In genomic region chr15:102341580-102341979, GRCm38 (mm10) we compare ENCODE assay signal across 8 mouse cellular contexts. TPM values are rescaled to one million over a fixed set of nuclear protein-coding genes. Genes with fewer than 3 reads are reported as not detected.
DNase-seq lines count a peak whose midpoint lies in the region; ATAC-seq and TF ChIP-seq lines count a peak whose summit lies in the region.

No protein-coding gene starts in this region.

- no peak overlapping the region for H3ac ChIP-seq in C2C12 (ENCODE audit: control insufficient read depth, insufficient read length, low read depth)

- H3K27ac ChIP-seq in kidney, embryonic 16.5 days (ENCODE audit: low read length) = no peak overlapping the region
- H3K27ac ChIP-seq in liver, postnatal 0 days (ENCODE audit: low read depth) = no peak overlapping the region

- TF ChIP-seq CTCF in C2C12 (IDR thresholded peaks at IDR 0.05; ENCODE audit: control insufficient read depth, insufficient read depth, insufficient read length) = peak; percentile 51
- TF ChIP-seq CTCF in liver, postnatal 0 days (IDR thresholded peaks at IDR 0.05; ENCODE audit: low read depth) = peak; percentile 78

- peak; percentile 73 for DNase-seq in kidney, adult 9 months
- DNase-seq in ES-CJ7 (ENCODE audit: low read depth, low spot score) = peak; percentile 67
- peak; percentile 40 for DNase-seq in embryo, embryonic 9.5 days (ENCODE audit: extremely low spot score)
- peak; percentile 63 for DNase-seq in liver, postnatal 0 days
- peak; percentile 64 for DNase-seq in thymus, postnatal 25 days
- no peak for DNase-seq in urinary bladder, postnatal 10 days (ENCODE audit: low spot score)

- 10% methylated on average over 1 of the region's 1 CpGs for WGBS in kidney, embryonic 16.5 days
- WGBS in liver, postnatal 0 days (ENCODE audit: insufficient replicate concordance) = 6% methylated on average over 1 of the region's 1 CpGs

- H3K79me2 ChIP-seq in C2C12 (ENCODE audit: control insufficient read depth, insufficient read depth) = peaks cover 14% of the 10 kb centered on the region

- no peak overlapping the region for H3K9ac ChIP-seq in kidney, embryonic 16.5 days (replicated peaks; ENCODE audit: low read length)
- no peak overlapping the region for H3K9ac ChIP-seq in liver, postnatal 0 days (replicated peaks)

- H3K79me3 ChIP-seq in C2C12 (ENCODE audit: low read depth) = peaks cover 4% of the 10 kb centered on the region

- H3K36me3 ChIP-seq in kidney, embryonic 16.5 days (ENCODE audit: insufficient read depth, low read length) = peaks cover 51% of the 10 kb centered on the region
- H3K36me3 ChIP-seq in C2C12 (ENCODE audit: control insufficient read depth, insufficient read depth) = peaks cover 98% of the 10 kb centered on the region
- H3K36me3 ChIP-seq in liver, postnatal 0 days (replicated peaks; ENCODE audit: insufficient read depth, low read length) = peaks cover 45% of the 10 kb centered on the region

- H3K4me1 ChIP-seq in kidney, embryonic 16.5 days (ENCODE audit: insufficient read depth, low read length) = no peaks in the 10 kb centered on the region
- H3K4me1 ChIP-seq in liver, postnatal 0 days (ENCODE audit: insufficient read depth) = no peaks in the 10 kb centered on the region

- H3K9me3 ChIP-seq in kidney, embryonic 16.5 days (ENCODE audit: low read length) = no peaks in the 10 kb centered on the region
- H3K9me3 ChIP-seq in liver, postnatal 0 days (ENCODE audit: low read length) = no peaks in the 10 kb centered on the region

- H3K4me3 ChIP-seq in kidney, embryonic 16.5 days (ENCODE audit: low read length) = no peak overlapping the region
- H3K4me3 ChIP-seq in C2C12 (ENCODE audit: insufficient read depth, poor library complexity, severe bottlenecking) = no peak overlapping the region
- H3K4me3 ChIP-seq in liver, postnatal 0 days (ENCODE audit: low read depth, low read length) = no peak overlapping the region

- ATAC-seq in kidney, embryonic 16.5 days (ENCODE audit: low FRiP score, low TSS enrichment) = no peak
- ATAC-seq in liver, postnatal 0 days = no peak

- no peak for TF ChIP-seq EP300 in liver, postnatal 0 days (IDR thresholded peaks at IDR 0.05; ENCODE audit: low read depth)

- H3K4me2 ChIP-seq in kidney, embryonic 16.5 days (replicated peaks; ENCODE audit: low read depth, low read length) = no peak overlapping the region
- H3K4me2 ChIP-seq in liver, postnatal 0 days (ENCODE audit: low read depth, low read length) = no peak overlapping the region

- no peaks in the 10 kb centered on the region for H3K27me3 ChIP-seq in kidney, embryonic 16.5 days (ENCODE audit: insufficient read depth, low read length)
- H3K27me3 ChIP-seq in C2C12 (ENCODE audit: control insufficient read depth, insufficient read depth, insufficient read length) = no peaks in the 10 kb centered on the region
- no peaks in the 10 kb centered on the region for H3K27me3 ChIP-seq in liver, postnatal 0 days (ENCODE audit: insufficient read depth, low read length)

TF ChIP-seq in C2C12, 6 proteins besides CTCF, POLR2A, EP300 and RAD21:
- TF ChIP-seq MAX (IDR thresholded peaks at IDR 0.05) (peak; percentile 66), USF1 (IDR thresholded peaks at IDR 0.05; ENCODE audit: low read depth) (no peak)

RNA-seq across cellular contexts. Expression of gene Aaas, which starts 9.0 kb away (rescaled TPM):
- polyA plus RNA-seq in kidney, embryonic 16.5 days (2015; fragmentation: Nextera tagmentation; extraction: Ambion mirVana) = 89.2 and 91.7 TPM in 2 replicates
- 217 TPM for polyA plus RNA-seq in C2C12 (2012; fragmentation: generic; extraction: Trizol)
- polyA plus RNA-seq in liver, postnatal 0 days (2015; fragmentation: Nextera tagmentation; extraction: Ambion mirVana) = 15.6 and 18.8 TPM in 2 replicates

RNA-seq across cellular contexts. Expression of gene Myg1, which starts 10.1 kb away (rescaled TPM):
- polyA plus RNA-seq in kidney, embryonic 16.5 days (2015; fragmentation: Nextera tagmentation; extraction: Ambion mirVana) = 118 and 120 TPM in 2 replicates
- polyA plus RNA-seq in C2C12 (2012; fragmentation: generic; extraction: Trizol) = 152 TPM
- polyA plus RNA-seq in liver, postnatal 0 days (2015; fragmentation: Nextera tagmentation; extraction: Ambion mirVana) = 28.1 and 30.8 TPM in 2 replicates

RNA-seq across cellular contexts. Expression of gene Pfdn5, which starts 15.7 kb away (rescaled TPM):
- polyA plus RNA-seq in kidney, embryonic 16.5 days (2015; fragmentation: Nextera tagmentation; extraction: Ambion mirVana) = 376 and 377 TPM in 2 replicates
- 378 TPM for polyA plus RNA-seq in C2C12 (2012; fragmentation: generic; extraction: Trizol)
- polyA plus RNA-seq in liver, postnatal 0 days (2015; fragmentation: Nextera tagmentation; extraction: Ambion mirVana) = 172 and 179 TPM in 2 replicates

RNA-seq across cellular contexts. Expression of gene Sp7, which starts 25.4 kb away (rescaled TPM):
- 1.2 and 1.3 TPM in 2 replicates for polyA plus RNA-seq in kidney, embryonic 16.5 days (2015; fragmentation: Nextera tagmentation; extraction: Ambion mirVana)
- polyA plus RNA-seq in C2C12 (2012; fragmentation: generic; extraction: Trizol) = 10.8 TPM
- not detected in 2 replicates for polyA plus RNA-seq in liver, postnatal 0 days (2015; fragmentation: Nextera tagmentation; extraction: Ambion mirVana)

RNA-seq across cellular contexts. Expression of gene Espl1, which starts 45.5 kb away (rescaled TPM):
- polyA plus RNA-seq in kidney, embryonic 16.5 days (2015; fragmentation: Nextera tagmentation; extraction: Ambion mirVana) = 31.4 and 33.6 TPM in 2 replicates
- 47.0 TPM for polyA plus RNA-seq in C2C12 (2012; fragmentation: generic; extraction: Trizol)
- 7.3 and 7.8 TPM in 2 replicates for polyA plus RNA-seq in liver, postnatal 0 days (2015; fragmentation: Nextera tagmentation; extraction: Ambion mirVana)
